Mouse (Mus musculus): ENCODE measurements around the gene Ear2.
"Not testable (repeated sequence)": the region's sequence is repeated elsewhere in the genome, so short reads cannot be mapped to it uniquely, and the experiment has no call there.

The Ear2 gene

GRCm38 (mm10) chr14:44102354-44102753, at the start of gene Ear2:
Gene Ear2 (plus strand): TSS chr14:44102654.
- DNase-seq: not testable (repeated sequence)

- DNase-seq: not testable (repeated sequence)
Measured at GRCm38 (mm10) chr14:44067879-44068278, 34.6 kb upstream of the Ear2 start.

- not testable (repeated sequence) for DNase-seq
Measured at GRCm38 (mm10) chr14:44070595-44070994, 31.9 kb upstream of the Ear2 start.

- not testable (repeated sequence) for DNase-seq
Measured at GRCm38 (mm10) chr14:44077785-44078341, 24.6 kb upstream of the Ear2 start.

- DNase-seq: not testable (repeated sequence)
Measured at GRCm38 (mm10) chr14:44086588-44086987, 15.9 kb upstream of the Ear2 start.

- not testable (repeated sequence) for DNase-seq
Measured at GRCm38 (mm10) chr14:44087535-44087934, 14.9 kb upstream of the Ear2 start.

- not testable (repeated sequence) for DNase-seq
Measured at GRCm38 (mm10) chr14:44091524-44091923, 10.9 kb upstream of the Ear2 start.

GRCm38 (mm10) chr14:44094445-44094844, 8.0 kb upstream of the Ear2 start:
- not testable (repeated sequence) for DNase-seq

- DNase-seq: not testable (repeated sequence)
Measured at GRCm38 (mm10) chr14:44100030-44100429, 2.4 kb upstream of the Ear2 start.

GRCm38 (mm10) chr14:44110981-44111380, 8.5 kb downstream of the Ear2 start:
- DNase-seq: no peak

GRCm38 (mm10) chr14:44123551-44123950, 21.1 kb downstream of the Ear2 start, which contains the start of gene Gm3327:
Gene Gm3327 (plus strand): TSS chr14:44123851.
- DNase-seq: not testable (repeated sequence)
